ENCODE assay signal across 10 mouse cellular contexts in the genomic region with DNA sequence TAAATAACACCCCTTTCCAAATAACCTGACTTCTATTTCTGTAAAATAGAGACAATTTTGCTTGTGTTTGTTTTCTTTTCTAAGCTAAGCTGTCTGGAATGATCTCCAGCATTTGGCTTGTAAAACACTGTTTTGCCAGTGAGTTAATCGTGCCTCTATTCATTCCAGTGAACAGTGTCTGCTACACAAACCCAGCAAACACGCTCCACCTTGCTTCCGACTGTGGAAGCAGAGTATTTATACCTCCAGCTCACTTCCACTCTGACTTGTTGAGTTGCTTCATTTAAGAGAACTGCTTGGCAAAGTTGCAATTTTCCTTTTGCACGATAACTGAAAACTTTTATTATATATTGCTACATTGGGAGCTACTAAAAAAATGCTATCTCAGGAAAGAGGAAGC.
"Had no signal": no experiment of that assay in that cellular context is flagged by ENCODE, and none has a peak within 500 bp of the region (broad histone marks: within the 10 kb centered on the region; RNA-seq: fewer than 3 reads in every experiment).

No protein-coding gene starts in this region.

- DNase-seq: kidney, adult 8-10 months; kidney, postnatal 36 days; layer of hippocampus, adult 9-11 months; layer of hippocampus, postnatal 36 days; lung, adult 18-20 months; right cerebral cortex, adult 18-20 months; right cerebral cortex, postnatal 4 days; spleen, adult 18-20 months; thymus, adult 2 months; thymus, postnatal 36 days had no signal
